Mouse (Mus musculus) G1E (cell line): ENCODE measurements at regions not wholly inside any gene's neighbourhood (a gene's known extent, or its start where the extent isn't known, plus 50 kb on each side); places are given as distances from the start of the nearest gene placed in this dataset.

Source experiments
- CTCF ChIP-seq: IDR thresholded peaks from 2 replicates; pipeline ENCODE4 v1.5.1; 2012; ENCODE audit warnings: low read depth, low read length, inconsistent platforms, mixed read lengths
- GATA1 ChIP-seq: IDR thresholded peaks from 2 replicates; pipeline ENCODE4 v1.6.1; 2012; ENCODE audit warnings: borderline replicate concordance, low read length, inconsistent platforms, mixed read lengths
- TAL1 ChIP-seq: conservative IDR thresholded peaks from 2 replicates; pipeline ENCODE4 v1.6.1; 2012; ENCODE audit warnings: low read depth, low read length, inconsistent platforms, mixed read lengths

DNA sequence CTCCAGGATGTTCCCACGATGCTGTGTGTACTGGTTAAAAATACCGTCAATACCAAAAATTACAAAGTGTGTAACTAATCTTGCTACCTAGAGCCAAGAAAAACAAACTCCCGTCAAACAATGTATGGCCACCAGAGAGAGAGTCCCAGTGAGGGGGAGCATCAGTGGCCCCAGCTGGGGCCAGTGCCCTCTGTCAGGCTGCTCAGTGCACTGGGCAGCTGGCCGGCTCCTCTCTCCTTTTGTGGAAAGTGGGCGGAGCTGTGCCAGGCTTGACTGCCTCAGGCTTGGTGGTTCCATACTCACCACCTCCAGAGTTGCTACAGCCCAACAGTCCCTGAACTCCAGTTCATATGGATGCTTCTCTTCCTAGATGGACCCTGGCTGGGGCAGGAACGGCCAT, 53.8 kb upstream of the Sept5 start:
- TF ChIP-seq CTCF (no peak), TAL1 (no peak), GATA1 (no peak)
